Mouse (Mus musculus) cerebellum, postnatal 36 days (tissue): ENCODE measurements around the gene Sms.
A peak's percentile ranks its signal among the peaks of the same experiment; 100 is the strongest.

ENCODE experiments used
- DNase-seq, 2 experiments: peaks; one replicate each; pipeline ENCODE4 v3.0.0; 2021 to 2022; ENCODE audit warnings: mixed read lengths in 2 of 2

Gene Sms

DNA sequence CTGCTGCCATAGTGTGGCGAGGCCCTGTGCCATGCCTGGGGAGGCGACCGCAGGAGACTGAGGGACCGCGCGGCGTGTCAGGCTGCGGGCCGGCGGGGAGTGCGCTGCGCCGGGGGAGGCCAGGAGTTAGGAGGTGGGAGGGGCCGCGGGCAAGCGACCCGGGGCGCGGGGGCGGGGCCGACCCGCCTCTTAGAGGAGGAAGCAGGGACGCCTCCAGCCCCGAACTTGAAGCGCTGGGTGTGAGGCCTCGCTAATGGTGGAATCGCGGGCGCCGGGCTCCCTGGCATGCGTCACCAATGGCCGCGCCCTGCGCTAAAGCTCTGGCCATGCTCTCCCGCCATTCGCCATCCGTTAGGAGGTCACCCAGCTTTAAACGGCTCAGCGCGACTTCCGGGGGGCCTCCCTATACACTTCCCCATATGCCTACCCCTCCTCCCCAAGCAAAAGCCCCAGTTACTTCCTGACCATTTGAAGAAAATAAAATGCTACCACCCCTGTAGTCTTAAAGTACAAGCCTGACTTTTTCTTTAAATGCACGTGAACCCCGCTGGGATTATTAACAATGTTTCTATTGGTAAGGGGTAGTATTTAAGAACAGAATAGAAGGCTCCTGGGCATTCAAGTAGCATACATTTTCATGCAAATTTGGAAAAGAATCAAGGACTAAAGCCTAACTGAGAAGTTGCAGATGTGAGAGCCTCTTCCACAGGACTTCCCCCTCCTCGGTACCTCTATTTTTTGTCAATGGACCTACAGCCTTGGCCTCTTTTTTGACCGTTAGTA lies at the start of gene Sms:
Gene Sms (minus strand): TSS at position 344 of the 783 bp plus-strand sequence.
- peak; percentile 48 to 59 for DNase-seq

DNA sequence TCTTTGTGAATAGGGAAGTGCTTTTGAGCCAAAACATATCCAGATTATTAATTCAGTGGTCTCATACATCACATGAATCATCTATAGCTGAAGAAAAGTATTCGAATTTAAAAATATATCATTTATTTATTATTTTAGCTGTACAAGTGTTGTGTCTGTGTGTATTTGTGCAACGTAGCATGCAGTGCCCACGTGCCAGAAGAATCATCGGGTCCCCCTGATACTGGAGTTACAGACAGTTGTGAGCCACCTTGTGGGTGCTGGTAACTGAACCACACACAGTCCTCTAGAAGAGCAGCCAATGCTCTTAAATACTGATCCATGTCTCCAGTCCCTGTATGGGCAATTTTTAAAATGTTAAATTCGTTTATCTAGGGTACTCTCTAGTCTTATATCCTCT lies 14.3 kb upstream of the Sms start:
- DNase-seq, result no peak

DNA sequence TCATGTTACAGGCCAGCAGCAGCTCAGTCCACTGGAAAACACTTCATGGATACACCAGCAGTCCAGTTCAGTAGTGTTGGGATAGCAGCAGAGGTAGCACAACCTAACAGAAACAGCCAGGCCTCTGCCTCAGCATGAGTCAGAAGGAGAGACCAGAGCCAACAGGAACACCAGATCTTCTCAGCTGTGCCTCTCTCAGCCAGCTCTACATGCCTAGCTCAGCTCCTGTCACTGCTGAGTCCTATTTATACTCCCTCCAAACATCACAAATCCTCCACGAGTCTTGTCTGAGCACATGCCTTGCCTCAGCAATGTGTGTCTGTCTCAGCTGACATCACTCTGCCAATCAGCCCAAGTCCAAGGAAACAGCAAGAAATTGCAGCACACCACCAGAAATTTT lies 12.4 kb upstream of the Sms start:
- DNase-seq, result no peak

DNA sequence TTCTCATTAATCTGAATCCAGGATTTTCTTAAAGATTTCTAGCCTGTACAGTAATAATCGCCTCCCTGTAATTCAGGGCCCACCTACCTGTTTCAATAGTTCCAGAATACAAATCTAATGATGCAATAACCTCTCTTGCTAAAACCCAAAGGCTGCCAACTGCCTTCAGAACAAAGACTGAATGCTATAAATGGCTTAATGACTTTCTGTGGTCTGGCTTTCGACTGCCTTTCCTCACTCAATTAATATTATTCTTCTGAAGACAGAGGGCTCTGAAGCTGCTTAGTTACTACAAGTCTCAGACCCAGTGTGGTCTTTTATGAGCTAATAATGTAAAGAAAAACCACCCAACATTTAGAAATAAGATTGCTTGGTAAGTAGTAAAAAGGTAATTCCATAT lies 9.8 kb upstream of the Sms start:
- DNase-seq, result no peak

DNA sequence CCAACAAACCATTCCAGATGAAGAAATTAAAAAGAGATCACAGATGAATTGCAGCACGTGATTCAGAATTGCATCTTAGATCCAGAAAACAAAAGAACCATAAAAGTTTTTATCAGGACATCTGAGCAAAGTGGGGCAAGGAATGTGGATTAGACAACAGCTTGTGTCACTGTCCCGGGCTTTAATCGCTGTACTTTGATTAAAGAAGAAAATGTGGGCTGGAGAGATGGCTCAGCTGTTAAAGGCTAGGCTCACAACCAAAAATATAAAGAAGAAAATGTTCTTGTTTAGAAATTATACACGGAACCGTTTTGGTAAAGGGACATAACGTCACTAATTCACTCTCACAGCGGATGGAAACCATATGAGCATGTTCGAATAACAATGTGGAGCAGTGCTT lies 7.9 kb upstream of the Sms start:
- DNase-seq, result no peak

DNA sequence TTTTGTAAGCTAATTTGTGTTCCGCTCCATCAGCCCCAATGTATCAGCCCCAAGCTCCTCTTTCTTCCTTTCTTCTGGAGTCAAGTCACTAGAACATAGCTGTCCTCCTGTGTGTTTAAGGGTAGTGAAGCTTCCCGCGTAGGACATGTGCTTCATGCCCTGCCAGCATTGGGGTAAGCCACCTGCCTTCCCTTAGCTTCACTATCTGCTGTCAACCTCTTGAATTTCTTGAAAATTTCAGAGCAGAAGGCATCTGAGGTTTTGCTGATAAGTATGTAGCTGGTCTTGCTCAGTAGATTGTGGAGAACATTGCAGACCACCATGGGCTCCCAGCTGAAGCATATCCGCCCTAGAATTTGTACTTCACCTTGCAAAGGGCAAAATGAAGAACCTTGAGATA lies 1.1 kb upstream of the Sms start:
- no peak for DNase-seq

DNA sequence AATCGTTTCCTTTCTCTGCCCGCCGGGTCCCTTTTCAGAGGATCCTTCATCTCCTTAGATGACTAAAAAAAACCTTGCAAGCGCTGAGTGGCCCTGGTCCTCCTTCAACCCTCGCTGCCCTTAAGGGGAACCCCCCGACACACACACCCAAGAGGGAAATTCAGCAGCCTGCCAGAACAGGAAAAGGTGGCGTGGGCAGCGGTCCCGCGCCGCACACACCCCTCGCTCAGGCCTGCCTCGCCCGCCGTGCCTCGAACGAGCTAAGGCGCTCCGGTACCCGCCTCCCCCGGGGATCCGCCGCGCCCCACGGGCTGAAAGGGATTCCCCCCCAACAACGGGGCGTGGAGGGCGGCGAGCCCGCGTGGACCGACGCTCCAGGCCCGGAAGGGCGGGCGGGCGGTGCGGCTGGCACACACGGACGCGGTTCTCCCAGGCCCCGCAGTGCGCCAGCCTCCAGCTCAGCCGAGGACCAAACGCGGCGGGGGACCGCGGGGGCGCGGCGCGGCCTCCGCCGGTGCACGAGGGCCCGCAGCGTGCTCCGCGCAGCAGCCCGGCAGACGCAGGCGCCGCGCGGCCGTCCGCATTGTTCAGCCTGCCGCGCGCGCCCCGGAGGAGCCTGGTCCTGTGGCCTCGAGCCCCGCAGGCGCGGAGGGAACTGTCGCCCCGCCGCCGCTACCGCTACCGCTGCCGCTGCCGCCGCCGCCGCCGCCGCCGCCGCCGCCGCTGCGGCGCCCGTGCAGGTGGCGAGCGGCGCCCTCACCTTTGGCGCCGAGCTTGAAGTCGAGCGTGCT lies 747 bp downstream of the Sms start:
- DNase-seq, result peak; percentile 51 to 59

DNA sequence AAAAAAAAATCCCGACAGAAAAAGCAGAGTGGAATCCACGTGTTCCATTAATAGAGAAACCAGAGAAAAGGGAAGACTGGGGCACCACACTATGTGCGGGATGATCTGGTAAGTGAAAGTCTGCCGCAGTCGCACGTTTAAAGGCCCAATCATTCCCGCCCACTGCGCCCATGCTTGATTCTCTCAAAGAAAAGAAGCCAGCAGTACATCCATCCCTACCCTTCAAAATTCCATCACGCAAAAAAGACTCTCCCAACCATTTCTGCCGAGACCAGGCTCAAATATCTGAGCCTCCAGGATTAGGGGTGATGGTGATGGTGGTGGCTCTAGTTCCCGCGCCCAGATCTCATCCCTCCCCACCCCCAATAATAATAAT lies 1.3 kb downstream of the Sms start:
- peak; percentile 9 to 15 for DNase-seq

DNA sequence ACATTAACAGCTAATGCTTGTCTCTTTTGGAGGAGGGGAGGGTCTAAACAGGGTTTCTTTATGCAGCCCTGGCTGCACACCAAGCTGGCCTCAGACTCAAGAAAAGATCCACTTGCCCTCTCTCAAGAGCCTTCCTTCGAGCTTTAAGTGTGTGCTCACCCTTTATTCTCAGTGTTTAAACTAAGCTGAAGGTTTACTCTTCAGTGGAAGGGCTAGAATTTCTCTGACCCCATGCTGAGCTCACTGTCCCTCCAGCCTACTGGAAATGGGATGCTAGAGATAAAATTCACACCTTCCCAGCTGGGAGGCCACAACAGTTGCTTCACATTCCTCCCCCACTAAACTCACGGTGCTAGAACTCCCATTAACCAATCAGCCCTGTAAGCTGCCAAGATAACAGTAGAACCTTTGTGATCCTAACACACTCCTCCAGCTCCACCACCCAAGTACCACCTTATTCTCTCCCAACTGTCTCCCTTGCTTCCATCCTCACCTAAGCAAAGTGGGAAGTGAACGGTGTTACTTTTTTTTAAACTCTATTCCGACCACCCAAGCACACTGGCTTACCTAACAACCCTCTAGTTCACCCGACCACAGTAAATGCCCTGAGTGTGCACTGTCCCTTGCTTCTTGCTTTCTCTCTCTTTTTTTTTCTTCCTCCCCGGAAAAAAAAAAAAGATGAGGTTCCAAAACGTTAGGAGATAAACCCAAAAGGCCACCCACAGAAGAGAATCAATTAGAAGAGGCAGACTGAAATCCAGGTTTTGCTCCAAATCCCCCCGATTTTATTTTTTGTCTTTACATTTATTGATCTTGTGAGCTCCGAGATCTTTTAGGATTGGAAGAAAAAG lies 2.0 kb downstream of the Sms start:
- no peak for DNase-seq

DNA sequence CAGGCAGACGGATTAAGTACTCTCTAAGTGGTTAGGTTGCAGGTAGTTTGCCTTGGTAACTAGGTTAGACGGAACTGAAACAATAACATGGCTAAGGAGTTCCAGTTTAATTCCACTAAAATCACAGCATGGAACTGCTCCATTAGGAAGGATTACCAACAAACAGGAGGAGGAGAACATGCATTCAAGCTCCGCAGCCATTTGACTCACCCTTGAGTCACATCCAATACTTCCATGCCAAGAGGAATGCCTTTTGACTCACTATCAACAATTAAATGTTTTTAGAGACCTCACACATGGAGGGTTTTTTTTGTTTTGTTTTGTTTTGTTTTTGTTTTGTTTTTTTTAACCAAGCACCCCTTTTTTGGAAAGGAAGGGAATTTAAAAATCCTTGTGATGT lies 3.3 kb downstream of the Sms start:
- no peak for DNase-seq

DNA sequence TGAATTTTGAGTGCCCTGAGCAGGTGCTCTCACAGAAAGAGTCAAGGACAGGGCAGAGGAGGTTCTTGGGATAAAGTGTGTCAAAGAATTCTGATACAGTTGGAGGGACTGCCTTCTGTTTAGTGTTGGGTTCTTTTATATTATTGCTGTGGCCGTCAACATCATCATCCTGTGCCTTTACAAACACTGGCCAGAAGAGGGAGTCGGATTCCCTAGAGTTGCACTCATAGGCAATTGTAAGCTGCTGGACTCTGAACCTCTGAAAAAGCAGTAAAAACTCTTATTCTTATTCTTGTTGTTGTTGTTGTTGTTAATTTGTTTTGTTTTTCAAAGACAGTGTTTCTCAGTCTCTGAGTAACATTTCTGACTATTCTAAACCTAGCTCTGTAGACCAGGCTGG lies 5.3 kb downstream of the Sms start:
- peak; percentile 21 to 42 for DNase-seq

DNA sequence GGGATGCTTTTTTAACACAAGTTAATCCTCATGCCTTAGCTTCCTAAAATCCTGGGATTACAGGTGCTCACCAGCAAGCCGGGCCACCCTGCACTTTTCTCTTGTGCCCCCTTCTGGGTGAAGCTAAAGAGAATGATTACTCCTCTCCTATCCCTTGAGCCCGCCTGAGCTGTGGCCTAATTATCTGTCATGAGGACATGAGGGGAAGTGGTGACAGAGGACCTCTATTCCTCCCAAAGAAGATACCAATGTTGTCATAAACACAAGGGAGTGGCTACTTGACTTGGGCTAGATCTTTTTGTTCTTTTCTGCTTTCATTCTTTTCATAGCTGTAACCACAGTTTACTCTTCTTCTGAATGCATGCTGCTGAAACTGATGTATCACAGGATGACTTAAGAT lies 9.2 kb downstream of the Sms start:
- no peak for DNase-seq

DNA sequence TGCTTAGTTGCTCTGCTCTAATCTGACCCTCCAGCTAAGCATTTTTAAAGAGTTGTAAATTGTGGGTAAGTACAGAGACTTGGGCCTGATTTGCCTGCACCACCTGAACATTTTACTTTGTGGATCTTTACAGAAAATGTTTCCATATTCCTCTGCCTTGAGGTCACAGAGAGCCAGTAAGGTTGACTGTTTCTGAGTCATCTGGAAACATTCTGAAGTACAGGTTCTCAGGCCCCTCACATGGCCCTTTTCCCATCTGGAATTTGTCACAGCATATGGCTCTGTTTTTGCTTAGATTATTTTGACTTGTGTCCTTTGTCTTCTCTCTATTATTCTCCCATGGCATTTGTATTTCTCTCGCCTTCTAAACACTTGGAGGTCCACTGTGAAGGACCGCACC lies 10.2 kb downstream of the Sms start:
- DNase-seq, result no peak

DNA sequence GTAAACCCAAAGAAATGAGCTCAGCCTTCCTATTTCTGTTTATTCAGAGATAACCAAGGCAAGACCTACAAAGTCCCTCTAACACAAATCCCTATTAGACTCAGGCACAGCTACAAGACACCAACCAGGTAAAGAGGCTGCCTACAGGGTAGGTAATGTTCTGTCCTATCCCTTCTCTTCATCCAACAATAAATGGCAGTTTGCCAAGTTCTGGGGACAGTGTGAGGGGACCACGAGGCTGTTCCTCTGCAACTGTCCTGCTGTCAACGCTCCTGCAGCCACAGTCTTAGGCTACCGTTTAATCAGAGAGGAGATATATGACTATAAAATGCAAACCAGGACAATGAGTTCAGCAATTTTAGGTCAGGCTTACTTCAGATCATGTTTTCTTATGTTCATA lies 14.8 kb downstream of the Sms start:
- DNase-seq, result no peak

DNA sequence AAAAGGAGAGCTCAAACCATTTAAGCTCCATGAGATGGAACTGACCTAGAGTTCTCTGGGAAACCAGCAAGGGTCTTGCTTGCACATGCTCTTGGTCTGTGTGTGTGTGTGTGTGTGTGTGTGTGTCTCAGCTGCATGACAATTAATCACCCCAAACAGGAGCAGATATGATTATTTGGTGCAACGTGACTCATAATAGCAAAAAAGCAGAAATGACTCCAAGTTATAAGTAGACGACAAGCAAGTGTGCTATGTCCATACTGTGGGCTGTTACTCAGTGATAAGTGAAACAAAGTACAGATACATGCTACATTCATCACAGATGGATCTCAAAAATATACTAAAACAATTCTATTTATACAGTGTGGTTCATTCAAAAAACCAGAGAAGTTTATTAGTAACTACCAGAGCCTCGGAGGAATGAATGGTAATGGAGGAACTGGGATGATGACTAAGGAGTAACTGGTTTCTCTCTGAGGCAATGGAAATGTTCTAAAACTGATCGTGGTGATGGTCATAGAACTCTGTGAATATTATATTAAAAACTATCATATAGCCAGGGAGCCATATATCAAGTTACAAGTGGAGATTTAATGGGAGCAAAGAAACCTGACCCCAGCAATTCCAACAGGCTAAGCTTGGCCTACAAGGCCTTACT lies 15.8 kb downstream of the Sms start:
- DNase-seq, result no peak

DNA sequence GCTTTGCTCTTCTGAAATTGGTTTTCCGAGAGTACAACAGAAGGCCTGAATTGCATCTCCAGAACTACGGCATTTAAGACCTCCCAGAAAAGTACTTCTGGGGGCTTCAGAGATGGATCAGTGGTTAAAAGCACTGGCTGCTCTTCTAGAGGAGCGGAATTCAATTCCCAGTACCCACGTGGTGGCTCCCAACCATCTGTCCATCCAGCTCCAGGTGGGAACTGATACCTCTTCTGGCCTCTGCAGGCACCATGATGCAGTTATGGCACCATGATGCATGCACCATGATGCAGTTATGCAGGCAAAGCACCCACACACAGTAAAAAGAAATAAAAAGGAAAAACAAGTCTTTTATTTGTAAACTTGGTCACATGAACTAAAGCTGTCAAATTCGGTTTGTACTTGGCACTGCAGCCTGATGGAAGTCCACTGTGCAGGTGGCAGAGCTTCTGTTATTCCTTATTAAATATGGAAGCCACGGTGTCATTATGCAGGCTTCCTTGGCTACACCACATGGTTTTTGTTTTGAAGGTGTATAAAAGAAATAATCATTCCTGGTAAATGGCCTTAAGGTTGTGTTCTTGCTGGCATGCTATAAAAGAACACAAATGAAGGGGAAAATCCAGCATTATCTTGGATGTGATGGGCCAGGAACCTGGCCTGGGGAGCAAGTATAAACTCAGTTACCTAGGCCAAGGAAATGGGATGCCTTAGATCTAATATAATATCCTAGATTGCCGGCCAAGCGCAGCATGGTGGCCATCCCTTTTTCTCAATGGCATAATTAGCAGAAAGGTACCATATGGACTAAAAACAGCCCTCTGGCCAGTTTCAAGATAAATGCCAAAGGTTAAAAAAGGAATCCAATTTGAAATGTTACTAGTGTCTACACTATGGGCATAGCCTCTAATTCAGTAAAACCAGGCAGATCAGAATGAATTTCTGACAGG lies 20.1 kb downstream of the Sms start:
- DNase-seq, result peak; percentile 62 to 66

DNA sequence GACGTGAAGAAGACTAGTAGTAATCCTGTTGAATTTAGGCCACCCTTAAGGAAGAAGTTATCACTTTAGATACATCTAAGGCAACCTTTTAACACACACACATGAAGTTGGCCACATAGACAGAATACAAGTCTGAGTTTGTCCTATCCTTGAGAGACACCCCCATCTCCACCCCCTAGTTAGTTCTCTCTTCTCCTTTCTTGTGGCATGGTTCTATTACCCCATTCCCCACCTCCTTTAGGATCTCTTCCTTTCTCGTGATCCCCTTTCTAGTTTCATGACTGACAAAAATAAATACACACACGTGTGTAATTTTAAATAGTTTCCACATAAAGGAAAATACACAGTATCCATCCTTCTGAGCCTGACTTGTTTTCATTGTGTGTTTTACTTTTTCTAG lies 23.3 kb downstream of the Sms start:
- DNase-seq, result no peak

DNA sequence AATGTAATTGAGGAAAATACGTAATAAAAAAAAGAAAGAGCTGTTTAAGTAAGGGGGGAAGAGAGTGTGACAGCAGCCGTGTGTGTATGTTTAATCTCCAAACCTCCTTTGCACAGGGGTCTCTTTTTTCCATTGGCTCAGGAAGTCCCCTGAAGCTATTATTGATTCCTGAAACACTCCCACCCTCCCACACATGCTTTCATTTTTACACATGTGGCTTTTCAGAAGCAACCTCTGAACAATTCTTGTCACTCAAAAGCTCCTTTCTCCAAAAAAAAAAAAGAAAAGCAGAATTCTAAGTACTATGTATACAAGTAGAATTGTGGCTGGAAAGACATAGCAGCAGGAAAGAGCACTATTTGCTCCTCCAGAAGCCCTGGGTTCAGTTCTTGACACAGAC lies 24.0 kb downstream of the Sms start:
- no peak for DNase-seq

DNA sequence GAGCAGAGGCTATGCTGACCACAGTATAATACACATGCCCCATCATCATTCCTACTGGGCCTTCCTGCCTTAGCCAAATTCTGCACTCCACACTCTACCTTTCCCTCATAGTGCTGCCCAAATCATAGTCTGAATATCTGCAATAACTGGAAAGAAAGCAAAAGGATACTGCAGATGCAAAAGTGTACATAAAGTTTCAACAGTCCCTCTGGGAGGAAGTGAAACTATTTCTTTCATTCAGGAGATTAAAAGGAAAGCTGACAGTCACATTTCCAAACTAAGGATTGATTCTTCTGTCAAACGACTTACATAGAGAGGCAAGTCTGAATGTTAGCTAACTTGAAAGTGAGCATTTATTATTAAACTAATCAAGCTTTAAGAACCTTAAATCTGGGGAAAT lies 26.1 kb downstream of the Sms start:
- no peak for DNase-seq

DNA sequence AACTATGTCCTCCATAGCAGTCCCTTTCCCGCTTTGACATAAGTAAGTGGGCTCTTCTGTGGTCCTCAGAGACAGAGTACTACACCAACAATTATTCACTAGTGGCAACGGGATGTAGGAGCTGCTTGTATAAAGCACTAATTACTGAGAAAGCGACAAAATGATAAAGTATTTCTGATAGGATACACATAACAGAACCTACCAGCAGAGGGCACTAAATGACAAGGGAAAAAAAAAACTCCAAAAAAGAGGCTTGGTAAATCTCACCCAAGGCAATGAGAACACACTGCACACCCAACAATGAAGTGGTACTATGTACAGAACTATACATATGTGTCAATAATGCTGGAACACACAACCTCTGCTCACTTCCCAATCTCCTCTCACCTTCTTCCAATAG lies 29.4 kb downstream of the Sms start:
- peak in 1 of 2 experiments; percentile 7 for DNase-seq

DNA sequence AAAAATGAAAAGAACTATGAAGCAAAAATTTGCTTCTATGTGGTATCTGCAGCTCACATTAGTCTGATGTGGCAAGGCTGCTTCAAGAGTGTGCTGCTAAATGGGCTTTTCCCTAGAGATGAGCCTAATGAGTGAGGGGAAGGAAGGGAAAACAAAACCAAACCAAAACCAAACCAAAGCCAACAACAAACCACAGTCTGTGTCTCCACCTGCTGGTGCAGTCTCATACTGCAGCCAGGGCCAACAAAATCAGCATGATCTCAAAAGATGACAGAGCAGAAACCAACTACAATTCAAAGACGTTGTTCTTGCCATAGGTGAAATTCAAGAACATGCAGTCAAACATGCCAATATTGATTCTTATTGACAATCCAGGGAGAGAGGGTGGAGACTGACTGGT lies 37.7 kb downstream of the Sms start:
- DNase-seq, result peak; percentile 71 to 77

DNA sequence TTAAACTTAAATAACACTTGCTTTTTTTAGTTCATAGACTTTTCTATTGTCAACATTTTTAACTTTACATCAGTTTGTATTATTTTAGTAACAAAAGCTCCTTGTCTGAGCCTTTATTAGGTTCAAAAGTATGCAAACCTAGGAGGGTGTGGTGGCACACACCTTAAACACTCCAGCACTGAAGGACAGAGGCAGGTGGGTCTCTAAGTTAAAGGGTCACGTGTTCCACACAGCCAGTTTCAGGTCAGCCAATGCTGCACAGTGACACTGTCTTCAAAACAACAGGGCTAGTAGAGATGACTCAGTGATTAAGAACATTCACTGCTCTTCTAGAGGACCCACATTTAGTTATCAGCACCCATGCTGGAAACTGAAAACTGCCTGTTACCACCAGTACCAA lies 43.1 kb downstream of the Sms start:
- no peak for DNase-seq
